In the genomic region with DNA sequence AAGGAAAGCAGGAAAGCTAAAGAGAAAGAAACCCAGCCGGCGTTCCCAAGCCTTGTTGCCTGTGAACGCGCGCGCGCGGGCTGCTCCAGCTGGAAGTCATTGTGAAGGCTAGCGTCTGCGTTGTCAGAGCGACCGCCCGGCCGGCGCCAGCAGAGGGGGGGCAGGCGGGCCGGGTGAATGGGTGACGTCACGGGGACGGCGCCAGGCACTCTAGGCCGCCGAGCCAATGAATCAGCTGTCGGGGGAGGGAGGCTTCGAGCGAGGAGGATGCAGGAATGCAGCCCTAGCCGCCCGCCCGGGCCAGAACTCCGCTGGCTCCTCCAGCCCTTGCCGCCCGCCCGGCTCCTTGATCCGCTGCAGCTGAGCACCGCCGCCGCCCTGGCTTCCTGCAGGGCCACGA, we compare ENCODE assay signal across 8 mouse cellular contexts. TPM values are rescaled to one million over a fixed set of nuclear protein-coding genes. Genes with fewer than 3 reads are reported as not detected.
A peak's percentile ranks its signal among the peaks of the same experiment; 100 is the strongest.
DNase-seq lines count a peak whose midpoint lies in the region; ATAC-seq lines count a peak whose summit lies in the region.

No protein-coding gene starts in this region.

- H3K36me3 ChIP-seq in intestine, embryonic 15.5 days: no peaks in the 10 kb centered on the region

- ATAC-seq in intestine, embryonic 15.5 days: peak; percentile 99
- ATAC-seq in megakaryocyte, adult 5-6 weeks (ENCODE audit: poor library complexity, severe bottlenecking): 0 out of 2 replicates have a peak, but pooled peaks have one; percentile 24

- no peaks in the 10 kb centered on the region for H3K27me3 ChIP-seq in intestine, embryonic 15.5 days (replicated peaks)

- peak overlapping the region; percentile 22 for H3K4me3 ChIP-seq in intestine, embryonic 15.5 days (replicated peaks)

- peak overlapping the region; percentile 85 for H3K27ac ChIP-seq in intestine, embryonic 15.5 days

- peak overlapping the region; percentile 19 for H3K9ac ChIP-seq in intestine, embryonic 15.5 days

- H3K4me2 ChIP-seq in intestine, embryonic 15.5 days (replicated peaks): peak overlapping the region; percentile 62

- H3K4me1 ChIP-seq in intestine, embryonic 15.5 days (replicated peaks): peaks cover 3% of the 10 kb centered on the region; the same call in 1 of the 2 replicates

- under 1% methylated on average over 38 of the region's 38 CpGs for WGBS in intestine, embryonic 15.5 days

- peak; percentile 96 for DNase-seq in adrenal gland, postnatal 25 days
- peak; percentile 97 for DNase-seq in embryo, embryonic 9.5 days (ENCODE audit: extremely low spot score)
- DNase-seq in gonadal fat pad, adult 2 months (ENCODE audit: low read depth): peak; percentile 3
- peak; percentile 83 to 94 for DNase-seq in left cerebral cortex, adult 9 months (ENCODE audit: low spot score in 2 of 2)
- peak; percentile 94 for DNase-seq in right cerebral cortex, postnatal 14 days
- DNase-seq in yolk sac, embryonic 10.5 days (ENCODE audit: low spot score): peak; percentile 92

- no peaks in the 10 kb centered on the region for H3K9me3 ChIP-seq in intestine, embryonic 15.5 days

RNA-seq across cellular contexts. Expression of a gene that starts 33.3 kb away (rescaled TPM):
- 1.1 and 1.5 TPM in 2 replicates for total RNA-seq in adrenal gland, postnatal 25 days (2021)
- polyA plus RNA-seq in gonadal fat pad, adult 2 months (2012; rRNA removed): 3.5 and 4.3 TPM in 2 replicates
- polyA plus RNA-seq in intestine, embryonic 15.5 days (2015; fragmentation: Nextera tagmentation; extraction: Ambion mirVana): 16.3 and 16.9 TPM in 2 replicates
- total RNA-seq in megakaryocyte, adult 5-6 weeks (2015): 0.18 TPM in 1 of 2 replicates, not detected in the other
- 0.41 TPM in 1 of 2 replicates, not detected in the other for total RNA-seq in megakaryocyte, adult 5-6 weeks (2017)

Comparison
In these comparisons a context has a peak if more than half of its experiments do, and no peak if none do; other contexts are left out.
1. Peak in every context shown above with its lines: DNase-seq, ATAC-seq, H3K4me3 ChIP-seq and H3K27ac ChIP-seq.
2. DNase-seq: peak in every context shown above with its lines; median percentile 97 in embryo, embryonic 9.5 days; 96 in adrenal gland, postnatal 25 days; 94 in right cerebral cortex, postnatal 14 days; 92 in yolk sac, embryonic 10.5 days; 88 in left cerebral cortex, adult 9 months; 3 in gonadal fat pad, adult 2 months.